Mouse (Mus musculus) liver, adult (tissue): ENCODE results near the gene Igsf3.

Source experiments
- GATA4 ChIP-seq: IDR thresholded peaks from 2 replicates; pipeline ENCODE4 v1.6.1; 2014; ENCODE audit warnings: mild to moderate bottlenecking, low read length; ENCODE audit not compliant: insufficient replicate concordance

Gene Igsf3

DNA sequence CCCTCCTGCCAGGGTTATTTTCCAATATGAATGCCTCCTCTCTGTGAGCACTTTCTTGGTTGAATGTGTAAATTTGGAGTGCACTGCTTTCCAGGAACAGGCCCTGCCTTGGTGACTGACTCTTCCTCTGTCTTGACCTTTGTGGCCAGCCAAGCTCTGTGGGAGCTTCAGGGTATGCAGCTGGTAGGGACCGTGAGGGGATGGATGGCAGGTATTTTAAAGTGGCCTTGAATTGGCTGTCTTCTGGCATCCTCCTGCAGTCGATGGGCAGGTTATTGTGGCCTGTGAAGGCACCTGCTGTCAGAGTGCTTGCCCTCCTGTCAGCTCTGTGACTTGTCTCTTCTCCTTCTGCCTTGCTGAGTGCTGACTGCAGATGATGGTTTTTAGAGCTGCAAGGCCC is 33.3 kb downstream of the Igsf3 start:
- no peak for TF ChIP-seq GATA4

DNA sequence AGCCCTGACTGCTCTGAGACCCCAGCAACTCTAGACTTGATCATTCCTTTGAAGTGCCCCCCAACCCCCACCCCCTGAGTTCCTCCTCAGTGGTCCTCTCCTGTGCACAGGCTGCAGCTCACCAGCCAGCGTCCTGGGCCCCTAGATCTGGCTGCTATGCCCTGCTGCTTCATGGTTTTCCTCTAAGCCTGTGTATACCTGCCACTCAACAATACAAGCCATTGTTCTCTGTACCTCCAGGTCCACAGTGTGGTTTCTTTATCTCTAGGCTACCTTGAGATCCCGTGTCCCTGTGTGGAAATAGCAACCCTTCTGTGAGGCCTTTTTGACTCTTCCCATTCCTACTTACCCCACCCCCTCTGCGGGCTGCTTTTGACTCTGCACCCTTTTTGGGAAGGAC is 33.9 kb downstream of the Igsf3 start:
- TF ChIP-seq GATA4 = no peak

DNA sequence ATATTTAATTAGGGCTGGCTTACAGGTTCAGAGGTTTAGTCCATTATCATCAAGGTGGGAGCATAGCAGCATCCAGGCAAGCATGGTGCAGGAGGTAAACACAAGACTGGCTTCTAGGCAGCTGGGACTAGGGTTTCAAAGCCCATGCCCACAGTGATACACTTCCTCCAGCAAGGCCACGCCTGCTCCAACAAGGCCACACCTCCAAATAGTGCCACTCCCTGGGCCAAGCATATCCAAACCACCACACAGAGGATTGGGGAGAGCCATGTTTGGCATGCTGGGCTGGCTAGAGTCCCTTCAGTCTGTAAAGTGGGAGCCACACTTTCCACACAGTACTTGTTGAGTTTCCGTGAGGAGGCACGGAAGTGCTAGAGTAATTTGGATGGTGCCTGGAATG is 34.7 kb downstream of the Igsf3 start:
- TF ChIP-seq GATA4 = no peak

DNA sequence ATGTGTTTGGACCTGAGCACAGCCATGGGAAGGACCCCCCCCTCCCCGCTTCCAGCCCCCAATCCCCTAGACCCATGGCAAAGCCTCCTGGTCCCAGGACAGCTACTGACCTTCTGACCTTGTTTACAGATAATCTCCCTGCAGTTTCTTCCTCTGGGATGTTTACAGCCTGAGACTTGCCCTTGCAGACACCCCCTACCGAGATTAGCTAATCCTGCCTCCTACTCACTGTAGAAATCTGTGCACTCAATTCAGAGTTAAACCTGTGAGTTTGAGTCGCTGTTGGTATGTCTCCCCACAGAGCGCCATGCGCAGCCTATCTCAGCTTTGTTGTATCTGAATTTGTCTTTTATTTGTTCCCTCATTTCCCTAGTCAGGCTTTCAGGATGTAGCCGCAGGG is 35.2 kb downstream of the Igsf3 start:
- TF ChIP-seq GATA4 = peak; percentile 15; the same call in 1 of the 2 replicates

DNA sequence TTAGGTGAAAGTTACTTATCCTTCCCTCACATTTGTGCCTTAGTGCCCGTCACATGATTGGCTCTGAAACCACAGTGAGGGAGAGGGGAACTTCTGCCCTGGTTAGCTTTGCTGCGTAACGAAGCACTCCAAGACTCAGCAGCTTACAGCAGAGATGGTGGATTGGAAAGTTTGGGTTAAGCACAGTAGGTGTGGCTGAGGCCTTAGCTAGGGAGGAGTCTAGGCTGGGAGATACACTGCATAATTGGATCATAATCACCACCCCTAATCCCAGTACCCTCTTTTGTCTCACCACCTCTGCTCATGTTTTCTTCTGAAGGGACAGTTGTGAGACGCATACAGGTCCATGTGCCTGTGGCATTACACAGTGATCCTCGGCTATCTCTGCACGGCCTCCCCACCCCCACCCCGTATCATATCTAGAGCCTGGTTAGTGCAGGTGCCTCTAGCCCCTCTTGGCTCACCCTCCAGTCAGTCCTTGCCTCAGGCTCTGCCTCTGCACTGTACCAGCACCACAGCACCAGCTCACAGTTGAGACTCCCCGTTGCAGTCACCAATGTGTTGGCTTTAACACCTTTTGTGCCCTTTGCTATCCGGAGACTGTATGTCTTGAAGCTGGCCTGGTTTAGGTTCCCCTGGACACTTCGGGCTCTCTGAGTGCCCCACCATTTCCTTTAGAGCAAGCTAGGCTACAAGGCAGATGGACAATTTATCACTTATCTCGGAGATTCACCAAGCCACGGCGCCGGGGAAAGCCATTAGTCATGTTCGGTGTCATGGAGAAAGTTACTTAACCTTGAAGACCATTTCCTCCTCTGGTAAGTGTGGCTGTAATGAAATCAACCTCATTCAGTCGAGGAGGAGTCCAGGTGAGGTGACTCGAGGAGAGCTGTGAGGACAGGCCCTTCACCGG is 42.1 kb downstream of the Igsf3 start:
- no peak for TF ChIP-seq GATA4

DNA sequence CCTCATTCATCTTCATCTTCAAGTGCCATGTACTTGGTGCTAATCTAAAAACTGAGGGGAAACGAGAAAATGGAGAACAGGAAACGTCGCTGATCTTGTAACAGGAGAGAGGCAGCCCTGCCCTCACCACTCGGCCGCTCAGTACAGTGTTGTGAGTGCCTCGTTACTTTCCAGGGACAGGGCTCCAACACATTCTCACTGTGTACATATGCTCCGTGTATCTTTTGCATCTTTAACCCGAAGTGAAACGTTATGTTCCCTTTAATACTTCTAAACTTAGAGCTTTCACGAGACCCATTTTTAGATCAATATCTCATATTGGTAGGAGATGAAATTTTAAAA is 42.7 kb downstream of the Igsf3 start:
- no peak for TF ChIP-seq GATA4

DNA sequence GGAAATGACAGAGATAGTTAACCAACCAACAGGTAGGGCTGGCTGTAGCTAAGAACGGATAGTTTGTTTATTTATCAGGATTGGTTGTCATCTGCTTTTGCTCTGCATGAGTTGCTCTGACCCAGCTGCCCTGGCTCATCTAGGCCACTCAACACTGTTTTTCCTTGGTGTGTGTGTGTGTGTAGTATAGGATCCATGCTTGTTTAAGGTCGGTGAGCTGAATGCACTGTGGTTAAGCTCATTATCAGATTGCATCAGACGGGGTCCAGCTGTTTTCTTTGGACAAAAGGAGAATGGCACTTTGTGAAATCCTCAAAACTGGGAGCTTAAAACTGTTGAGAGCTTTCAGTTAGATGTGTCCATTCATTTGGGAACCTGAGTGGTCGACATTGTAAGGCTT is 46.3 kb downstream of the Igsf3 start:
- no peak for TF ChIP-seq GATA4

DNA sequence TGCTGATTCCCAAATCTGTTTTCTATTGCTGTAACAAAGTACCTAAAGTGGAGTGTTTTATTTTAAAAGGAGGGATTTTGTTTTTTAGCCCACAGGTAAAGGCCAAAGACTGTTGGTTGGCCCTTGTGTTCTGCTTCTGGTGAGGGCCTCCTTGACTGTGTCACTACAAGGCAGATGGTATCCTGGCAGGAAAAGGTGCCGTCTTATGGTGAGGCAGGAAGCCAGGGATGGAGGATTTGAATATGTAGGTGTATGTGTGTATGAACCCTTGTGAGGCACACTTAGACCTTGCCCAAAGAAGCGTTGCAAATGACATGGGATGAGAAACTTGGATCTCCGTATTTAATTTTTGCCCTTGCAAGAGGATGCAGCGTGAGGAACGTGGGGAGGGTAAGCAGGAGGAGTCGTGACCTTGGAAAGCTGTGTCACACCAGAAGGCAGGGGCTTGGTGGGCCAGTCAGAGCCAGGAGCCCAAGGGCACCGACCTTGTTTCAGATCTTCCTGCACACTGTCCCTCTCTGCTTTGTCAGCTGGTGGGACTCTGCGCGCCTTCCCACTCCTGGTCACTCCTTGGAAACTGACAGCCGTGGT is 47.5 kb downstream of the Igsf3 start:
- no peak for TF ChIP-seq GATA4

DNA sequence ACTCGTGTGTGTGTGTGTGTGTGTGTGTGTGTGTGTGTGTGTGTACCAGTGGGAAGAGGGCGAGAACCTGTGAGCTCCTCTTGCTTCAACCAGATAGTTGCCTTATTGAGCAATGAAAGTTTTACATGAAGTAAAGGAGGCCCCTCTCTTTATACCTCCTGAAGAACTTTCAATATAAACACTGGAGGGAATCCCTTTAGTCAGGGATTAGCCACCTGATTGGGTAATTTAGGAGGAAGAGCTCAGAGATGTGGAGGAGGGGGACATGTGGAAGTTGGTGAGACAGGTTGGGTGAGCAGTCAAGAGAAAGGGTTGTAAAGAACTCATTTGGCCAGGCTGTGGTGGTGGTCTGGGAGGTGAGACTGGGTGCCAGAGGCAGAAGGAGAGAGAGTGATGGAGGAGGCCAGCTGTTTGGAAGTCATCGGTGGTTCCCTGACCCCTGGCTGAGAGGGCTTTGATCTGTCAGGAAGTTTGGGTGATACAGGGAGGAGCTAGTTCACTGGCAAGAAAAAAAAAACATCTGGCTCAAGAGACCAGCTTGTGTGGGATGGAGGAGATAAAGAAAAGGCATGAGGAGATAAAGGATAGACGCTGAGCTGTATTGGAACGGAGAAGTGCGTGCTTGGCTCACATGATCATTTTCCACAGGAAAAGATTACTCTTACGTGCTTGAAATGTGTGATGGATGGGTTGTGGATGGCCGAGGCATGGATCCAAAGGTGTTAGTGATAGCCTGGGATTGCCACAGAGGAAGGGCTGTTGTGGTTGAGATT is 53.3 kb downstream of the Igsf3 start:
- TF ChIP-seq GATA4 = no peak

DNA sequence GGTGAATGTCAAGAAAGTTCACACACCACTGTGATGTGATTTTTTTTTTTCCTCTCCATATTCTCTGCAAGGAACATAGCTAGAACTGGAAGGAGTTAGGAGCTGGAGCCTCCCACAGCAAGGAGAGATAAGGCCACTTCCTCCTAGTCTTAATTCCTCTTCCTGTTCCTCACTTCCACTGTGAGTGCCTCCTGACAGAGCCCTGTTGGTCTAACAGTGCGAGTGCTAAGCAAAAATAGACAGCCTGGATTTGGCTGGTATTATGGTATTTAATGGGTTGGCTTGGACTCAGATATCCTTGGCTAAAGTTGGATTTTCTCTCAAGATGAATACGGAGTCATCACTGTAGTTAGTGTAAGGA is 53.9 kb downstream of the Igsf3 start:
- TF ChIP-seq GATA4 = peak; percentile 97

DNA sequence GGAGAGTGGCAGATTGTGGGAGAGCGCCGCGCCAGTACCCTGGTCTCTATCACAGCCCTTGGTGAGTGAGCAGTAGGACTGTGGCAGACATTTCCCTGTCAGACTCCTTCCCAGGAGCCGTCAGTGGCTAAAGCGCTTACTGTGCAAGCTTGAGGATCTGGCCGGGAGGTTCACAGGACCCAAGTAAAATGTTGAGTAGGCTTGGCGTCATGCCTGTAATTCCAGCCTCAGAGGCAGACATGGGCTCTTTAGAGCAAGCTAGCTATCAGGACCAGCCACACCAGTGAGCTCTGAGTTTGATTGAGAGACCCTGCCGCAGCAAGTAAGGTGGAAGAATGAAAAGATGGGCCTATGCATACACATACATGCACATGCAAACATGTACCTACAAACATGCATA is 58.8 kb downstream of the Igsf3 start:
- TF ChIP-seq GATA4 = no peak

DNA sequence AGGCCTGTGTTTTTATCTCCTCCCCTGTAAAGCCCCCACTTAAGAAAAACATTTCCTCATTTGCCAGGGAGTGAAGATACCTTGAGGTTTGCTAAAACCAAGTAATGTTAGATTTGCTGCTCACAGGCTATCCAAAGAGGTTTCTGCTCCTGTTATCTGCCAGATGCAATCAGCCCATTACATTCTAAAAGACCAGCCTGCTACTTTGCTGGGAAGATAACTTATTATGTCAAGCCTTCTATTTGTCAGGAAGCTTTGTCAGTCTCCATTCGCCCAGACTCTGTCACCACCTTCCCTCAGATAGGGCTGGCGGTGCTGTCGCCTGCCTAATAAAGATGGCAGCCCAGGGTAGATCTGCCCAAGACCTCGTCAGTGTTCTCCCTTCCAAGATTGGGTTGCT is 59.6 kb downstream of the Igsf3 start:
- no peak for TF ChIP-seq GATA4

DNA sequence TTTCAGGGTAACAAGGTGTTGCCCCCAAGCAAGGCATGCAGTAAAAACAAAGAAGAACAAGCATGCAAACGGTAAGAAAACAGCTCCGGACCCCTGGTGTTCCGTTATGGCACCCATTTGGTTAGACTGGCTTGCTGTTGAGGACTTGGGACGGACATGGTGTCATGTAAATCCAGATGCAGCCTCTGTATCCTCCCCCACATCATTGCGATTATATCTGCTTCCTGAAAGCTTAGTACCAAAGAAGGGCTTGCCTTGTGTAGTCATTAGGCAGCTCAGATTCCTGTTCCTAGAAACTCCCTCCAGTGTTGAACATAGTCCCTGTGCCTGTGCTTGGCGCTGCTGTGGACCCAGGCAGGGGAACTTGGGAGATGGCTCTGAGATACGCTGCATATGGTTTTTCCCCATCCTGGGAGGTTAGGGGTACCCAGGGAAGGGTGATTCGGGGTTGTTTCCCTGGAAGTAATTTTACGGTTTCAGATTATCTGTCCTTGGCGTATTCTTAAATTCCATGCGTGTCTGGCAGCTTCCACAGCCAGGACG is 60.2 kb downstream of the Igsf3 start:
- TF ChIP-seq GATA4 = no peak

DNA sequence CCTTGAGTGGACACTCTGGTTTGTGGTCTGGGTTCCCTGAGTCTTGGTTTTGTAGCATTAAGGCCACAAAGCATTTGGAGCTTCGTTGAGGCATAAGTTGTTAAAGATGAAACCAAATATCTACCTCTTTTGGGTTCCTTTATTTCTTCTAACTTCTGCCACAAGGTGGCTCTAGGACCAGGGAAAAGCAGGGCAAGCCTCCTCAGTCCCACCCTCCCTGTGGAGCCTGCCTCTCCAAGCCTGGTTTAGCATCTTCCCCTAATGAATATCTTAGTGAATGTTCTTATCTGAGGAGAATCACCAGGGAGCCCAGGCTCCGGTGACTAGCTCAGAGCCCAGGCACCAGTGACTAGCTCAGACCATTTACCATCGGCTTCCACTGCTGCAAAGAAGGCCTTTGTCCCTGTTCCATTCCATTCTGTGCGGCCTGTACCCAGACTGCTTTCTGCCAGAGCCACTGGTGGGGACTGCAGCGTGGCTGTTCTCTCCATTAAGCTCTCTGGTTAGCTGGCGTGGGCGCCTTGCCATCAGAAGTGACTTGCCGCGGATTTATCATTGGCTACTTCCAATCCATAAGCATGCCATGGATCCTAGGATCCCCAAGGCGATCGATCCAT is 66.5 kb downstream of the Igsf3 start:
- TF ChIP-seq GATA4 = no peak

DNA sequence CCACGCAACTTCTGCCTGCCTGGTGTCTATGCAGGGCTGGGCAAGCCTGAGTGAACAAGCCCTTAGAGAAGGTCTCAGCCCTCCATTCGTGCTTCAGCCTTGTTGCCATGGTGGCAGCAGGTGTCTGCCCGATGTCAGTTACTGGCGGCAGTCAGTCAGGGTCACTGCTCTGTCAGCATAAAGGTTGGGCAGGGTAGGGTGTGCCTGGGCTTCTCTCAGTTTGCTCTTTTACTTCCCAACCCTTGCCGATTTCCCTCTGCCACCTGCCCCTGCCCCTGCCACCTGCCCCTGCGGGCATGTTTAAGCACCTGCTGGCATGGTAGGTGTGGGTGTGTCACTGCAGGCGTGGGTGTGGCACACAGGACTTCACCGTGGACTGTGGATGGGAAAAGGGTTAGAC is 67.6 kb downstream of the Igsf3 start:
- no peak for TF ChIP-seq GATA4
